Mouse (Mus musculus): ENCODE measurements around the gene Gm7361. TPM values are rescaled to one million over a fixed set of nuclear protein-coding genes. Genes with fewer than 3 reads are reported as not detected.
"Not testable (repeated sequence)": the region's sequence is repeated elsewhere in the genome, so short reads cannot be mapped to it uniquely, and the experiment has no call there.

Gm7361 gene
- total RNA-seq (2014; rRNA removed): not detected in 2 replicates
- not detected in 2 replicates for polyA plus RNA-seq (2012; rRNA removed)

GRCm38 (mm10) chr5:26257391-26257790, at the start of gene Gm7361:
Gene Gm7361, plus strand, starts transcription at chr5:26257691.
- DNase-seq (ENCODE audit: extremely low read depth, low read depth, low spot score); H3K9ac ChIP-seq (ENCODE audit: low read depth, low read length); H3K27me3 ChIP-seq (ENCODE audit: control insufficient read depth, insufficient read depth, low read length); H3K4me1 ChIP-seq (ENCODE audit: control insufficient read depth, insufficient read depth, low read length); H3K36me3 ChIP-seq (ENCODE audit: control insufficient read depth, insufficient read depth, low read length); H3K4me3 ChIP-seq (ENCODE audit: insufficient read depth, low read depth, low read length); H3K27ac ChIP-seq (replicated peaks; ENCODE audit: insufficient read depth, low read depth, low read length); H3K79me2 ChIP-seq (ENCODE audit: control insufficient read depth, insufficient read depth, low read length): not testable (repeated sequence)
- WGBS: 59% methylated on average over 3 of the region's 3 CpGs

GRCm38 (mm10) chr5:26211030-26211429, 46.5 kb upstream of the Gm7361 start:
- TF ChIP-seq CTCF (IDR thresholded peaks at IDR 0.05; ENCODE audit: low read depth, low read length) (no peak), POLR2A (IDR thresholded peaks at IDR 0.05; ENCODE audit: extremely low read depth, insufficient read depth, low read length) (no peak)
- no peaks in the 10 kb centered on the region for H3K79me2 ChIP-seq (ENCODE audit: control insufficient read depth, insufficient read depth, low read length)
- H3K9ac ChIP-seq (ENCODE audit: low read depth, low read length): no peak overlapping the region
- H3K27ac ChIP-seq (replicated peaks; ENCODE audit: insufficient read depth, low read depth, low read length): no peak overlapping the region
- H3K4me1 ChIP-seq (ENCODE audit: control insufficient read depth, insufficient read depth, low read length): no peaks in the 10 kb centered on the region
- no peaks in the 10 kb centered on the region for H3K27me3 ChIP-seq (ENCODE audit: control insufficient read depth, insufficient read depth, low read length)
- no peak for DNase-seq (ENCODE audit: extremely low read depth, low read depth, low spot score)
- 80% methylated on average over 4 of the region's 4 CpGs for whole genome bisulfite sequencing
- H3K4me3 ChIP-seq (ENCODE audit: insufficient read depth, low read depth, low read length): no peak overlapping the region
- H3K36me3 ChIP-seq (ENCODE audit: control insufficient read depth, insufficient read depth, low read length): no peaks in the 10 kb centered on the region

- H3K4me1 ChIP-seq (ENCODE audit: control insufficient read depth, insufficient read depth, low read length): no peaks in the 10 kb centered on the region
- WGBS: 78% methylated on average over 1 of the region's 1 CpGs
Observed at GRCm38 (mm10) chr5:26222076-26222475, 35.4 kb upstream of the Gm7361 start.

GRCm38 (mm10) chr5:26266656-26267055, 9.2 kb downstream of the Gm7361 start:
- DNase-seq (ENCODE audit: extremely low read depth, low read depth, low spot score); H3K9ac ChIP-seq (ENCODE audit: low read depth, low read length); H3K27me3 ChIP-seq (ENCODE audit: control insufficient read depth, insufficient read depth, low read length); H3K79me2 ChIP-seq (ENCODE audit: control insufficient read depth, insufficient read depth, low read length); H3K4me1 ChIP-seq (ENCODE audit: control insufficient read depth, insufficient read depth, low read length); H3K27ac ChIP-seq (replicated peaks; ENCODE audit: insufficient read depth, low read depth, low read length); H3K36me3 ChIP-seq (ENCODE audit: control insufficient read depth, insufficient read depth, low read length); H3K4me3 ChIP-seq (ENCODE audit: insufficient read depth, low read depth, low read length): not testable (repeated sequence)
- 72% methylated on average over 3 of the region's 3 CpGs for WGBS

More at GRCm38 (mm10) chr5:26222076-26222475, 35.4 kb upstream of the Gm7361 start:
- Histone ChIP-seq H3K9ac (ENCODE audit: low read depth, low read length) (no peak overlapping the region), H3K36me3 (ENCODE audit: control insufficient read depth, insufficient read depth, low read length) (no peaks in the 10 kb centered on the region), H3K27ac (replicated peaks; ENCODE audit: insufficient read depth, low read depth, low read length) (no peak overlapping the region), H3K27me3 (ENCODE audit: control insufficient read depth, insufficient read depth, low read length) (no peaks in the 10 kb centered on the region), H3K4me3 (ENCODE audit: insufficient read depth, low read depth, low read length) (no peak overlapping the region), H3K79me2 (ENCODE audit: control insufficient read depth, insufficient read depth, low read length) (no peaks in the 10 kb centered on the region)
- no peak for TF ChIP-seq POLR2A (IDR thresholded peaks at IDR 0.05; ENCODE audit: extremely low read depth, insufficient read depth, low read length)
- no peak for TF ChIP-seq CTCF (IDR thresholded peaks at IDR 0.05; ENCODE audit: low read depth, low read length)
- no peak for DNase-seq (ENCODE audit: extremely low read depth, low read depth, low spot score)

GRCm38 (mm10) chr5:26280361-26280760, 22.9 kb downstream of the Gm7361 start:
- no peak overlapping the region for H3K27ac ChIP-seq (replicated peaks; ENCODE audit: insufficient read depth, low read depth, low read length)
- 69% methylated on average over 5 of the region's 5 CpGs for WGBS
- H3K4me1 ChIP-seq (ENCODE audit: control insufficient read depth, insufficient read depth, low read length): no peaks in the 10 kb centered on the region
- H3K9ac ChIP-seq (ENCODE audit: low read depth, low read length): no peak overlapping the region
- no peak for TF ChIP-seq CTCF (IDR thresholded peaks at IDR 0.05; ENCODE audit: low read depth, low read length)
- TF ChIP-seq POLR2A (IDR thresholded peaks at IDR 0.05; ENCODE audit: extremely low read depth, insufficient read depth, low read length): no peak
- DNase-seq (ENCODE audit: extremely low read depth, low read depth, low spot score): no peak
- H3K4me3 ChIP-seq (ENCODE audit: insufficient read depth, low read depth, low read length): no peak overlapping the region
- H3K27me3 ChIP-seq (ENCODE audit: control insufficient read depth, insufficient read depth, low read length): no peaks in the 10 kb centered on the region
- H3K36me3 ChIP-seq (ENCODE audit: control insufficient read depth, insufficient read depth, low read length): no peaks in the 10 kb centered on the region
- no peaks in the 10 kb centered on the region for H3K79me2 ChIP-seq (ENCODE audit: control insufficient read depth, insufficient read depth, low read length)

GRCm38 (mm10) chr5:26281717-26282116, 24.2 kb downstream of the Gm7361 start:
- WGBS: 73% methylated on average over 1 of the region's 1 CpGs
- H3K79me2 ChIP-seq (ENCODE audit: control insufficient read depth, insufficient read depth, low read length): no peaks in the 10 kb centered on the region
- no peak for DNase-seq (ENCODE audit: extremely low read depth, low read depth, low spot score)
- H3K4me1 ChIP-seq (ENCODE audit: control insufficient read depth, insufficient read depth, low read length): no peaks in the 10 kb centered on the region
- no peak overlapping the region for H3K27ac ChIP-seq (replicated peaks; ENCODE audit: insufficient read depth, low read depth, low read length)
- no peaks in the 10 kb centered on the region for H3K36me3 ChIP-seq (ENCODE audit: control insufficient read depth, insufficient read depth, low read length)
- H3K27me3 ChIP-seq (ENCODE audit: control insufficient read depth, insufficient read depth, low read length): no peaks in the 10 kb centered on the region
- no peak overlapping the region for H3K4me3 ChIP-seq (ENCODE audit: insufficient read depth, low read depth, low read length)
- TF ChIP-seq CTCF (IDR thresholded peaks at IDR 0.05; ENCODE audit: low read depth, low read length) (no peak), POLR2A (IDR thresholded peaks at IDR 0.05; ENCODE audit: extremely low read depth, insufficient read depth, low read length) (no peak)
- H3K9ac ChIP-seq (ENCODE audit: low read depth, low read length): no peak overlapping the region
